Mouse (Mus musculus) lung, adult 2 months (tissue): ENCODE results near the gene Cox10. TPM values are rescaled to one million over a fixed set of nuclear protein-coding genes. Genes with fewer than 3 reads are reported as not detected.

Source experiments
- DNase-seq: peaks from one replicate; pipeline ENCODE4 v3.0.0; 2022
- H3K4me1 ChIP-seq: fragments of 200-500 bp; 2 replicates; pipeline ENCODE4 v1.6.1; 2011; ENCODE audit warnings: low read length; ENCODE audit not compliant: control insufficient read depth, insufficient read depth
- H3K4me3 ChIP-seq: fragments of 200-500 bp; replicated peaks from 2 replicates; pipeline ENCODE3; 2011; ENCODE audit warnings: low read depth, mild to moderate bottlenecking, control low read depth, low read length; ENCODE audit errors: extremely low read depth
- CTCF ChIP-seq: fragments of 200-500 bp; IDR thresholded peaks from 2 replicates; pipeline ENCODE4 v1.5.1; 2011; ENCODE audit warnings: mild to moderate bottlenecking, low read length, control low read depth; ENCODE audit not compliant: insufficient read depth
- POLR2A ChIP-seq: fragments of 200-500 bp; IDR thresholded peaks from 2 replicates; pipeline ENCODE4 v1.6.1; 2011; ENCODE audit warnings: low read depth, mild to moderate bottlenecking, control low read depth, low read length, borderline replicate concordance; ENCODE audit errors: extremely low read depth
- WGBS: fragments of 180-500 bp; shearing (Covaris S2); methylation state at CpG from one replicate; pipeline ENCODE4 v1.1.7; 2018; 5-methylcytosine and 5-hydroxymethylcytosine counted together
- polyA plus RNA-seq: library from polyadenylated mRNA; depleted of rRNA; stranded (reverse); fragments of >200 nt; gene quantifications from 2 replicates; pipeline ENCODE4 v1.2.3, GENCODE M21; 2012

Cox10 gene
- polyA plus RNA-seq, 1 experiment = 11.0 TPM

DNA sequence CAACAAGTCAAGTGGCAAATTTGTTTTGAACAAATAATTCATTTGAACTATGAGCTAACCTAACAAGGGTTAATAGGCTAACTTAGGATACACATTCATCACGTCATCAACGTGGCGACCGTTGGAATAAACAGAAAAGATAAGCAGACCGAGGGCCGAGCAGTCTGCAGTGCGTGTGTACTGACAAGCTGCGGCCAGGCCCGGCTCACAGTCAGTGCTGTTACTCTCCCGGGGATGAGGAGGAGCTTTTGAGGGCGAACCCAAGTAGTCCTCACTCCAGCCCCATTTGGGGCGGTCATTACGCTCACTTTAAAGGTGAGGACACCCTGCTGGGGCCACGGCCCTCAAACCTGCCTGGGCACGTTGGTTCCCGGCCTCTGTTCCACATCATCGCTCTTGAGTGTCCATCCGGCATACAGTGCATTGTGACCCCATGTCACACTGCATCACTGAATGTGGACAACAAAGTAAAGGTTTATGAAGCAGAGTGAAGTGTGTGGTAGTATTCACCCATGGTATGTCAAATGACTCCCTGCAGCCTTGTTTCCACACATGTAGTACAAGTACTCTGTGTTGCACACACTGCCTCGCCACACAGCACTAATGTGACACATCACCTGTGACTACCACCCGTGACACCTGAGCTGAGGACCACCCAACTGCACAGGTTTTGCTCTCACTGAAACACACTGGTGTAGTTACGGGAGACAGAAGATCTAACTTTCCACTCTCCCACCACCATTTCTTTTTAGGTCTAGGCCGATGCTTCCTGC lies 68.4 kb downstream of the Cox10 start:
- no peak for TF ChIP-seq CTCF
- no peak for TF ChIP-seq POLR2A
- no peak for DNase-seq
- 58% methylated on average over 22 of the region's 22 CpGs for WGBS
- no peak overlapping the region for H3K4me3 ChIP-seq
- peaks cover 3% of the 10 kb centered on the region; the same call in 1 of the 2 replicates for H3K4me1 ChIP-seq

- peaks cover 4% of the 10 kb centered on the region for H3K4me1 ChIP-seq
- WGBS = 89% methylated on average over 4 of the region's 4 CpGs
- DNase-seq = no peak
- TF ChIP-seq POLR2A (no peak), CTCF (no peak)
- no peak overlapping the region for H3K4me3 ChIP-seq
These were observed 75.1 kb downstream of the Cox10 start for GRCm38 (mm10) chr11:64004152-64004551.

DNA sequence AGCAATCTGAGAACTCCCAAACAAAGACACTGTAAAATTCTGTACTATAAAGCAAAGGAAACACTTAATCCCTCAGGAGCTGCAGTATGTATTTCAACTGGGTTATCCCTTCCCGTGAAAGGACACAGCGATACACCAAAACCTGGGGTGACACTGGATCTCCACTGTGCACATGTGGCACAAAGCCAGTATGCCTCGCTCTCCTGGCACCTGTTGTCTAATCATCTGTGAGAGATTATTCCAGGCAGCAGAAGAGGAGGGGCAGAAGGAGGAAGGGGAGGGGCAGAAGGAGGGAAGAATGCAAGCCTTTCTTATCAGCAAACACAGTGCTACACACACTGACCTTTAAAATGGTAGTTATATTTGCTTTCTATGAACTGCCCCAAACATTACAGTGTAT lies 75.8 kb downstream of the Cox10 start:
- WGBS = 68% methylated on average over 3 of the region's 3 CpGs
- TF ChIP-seq CTCF (no peak), POLR2A (no peak)

GRCm38 (mm10) chr11:64002629-64003028 lies 76.6 kb downstream of the Cox10 start:
- peaks cover 4% of the 10 kb centered on the region for H3K4me1 ChIP-seq
- no peak for DNase-seq
- TF ChIP-seq CTCF = no peak
- no peak for TF ChIP-seq POLR2A
- WGBS = 74% methylated on average over 2 of the region's 2 CpGs
- no peak overlapping the region for H3K4me3 ChIP-seq

More for the DNA sequence above, 75.8 kb downstream of the Cox10 start:
- Histone ChIP-seq H3K4me3 (no peak overlapping the region), H3K4me1 (peaks cover 4% of the 10 kb centered on the region)
- no peak for DNase-seq

GRCm38 (mm10) chr11:64001111-64001510 lies 78.2 kb downstream of the Cox10 start:
- TF ChIP-seq CTCF = no peak
- TF ChIP-seq POLR2A = no peak
- H3K4me1 ChIP-seq = peaks cover 4% of the 10 kb centered on the region
- WGBS = 57% methylated on average over 2 of the region's 2 CpGs
- no peak overlapping the region for H3K4me3 ChIP-seq
- DNase-seq = no peak

DNA sequence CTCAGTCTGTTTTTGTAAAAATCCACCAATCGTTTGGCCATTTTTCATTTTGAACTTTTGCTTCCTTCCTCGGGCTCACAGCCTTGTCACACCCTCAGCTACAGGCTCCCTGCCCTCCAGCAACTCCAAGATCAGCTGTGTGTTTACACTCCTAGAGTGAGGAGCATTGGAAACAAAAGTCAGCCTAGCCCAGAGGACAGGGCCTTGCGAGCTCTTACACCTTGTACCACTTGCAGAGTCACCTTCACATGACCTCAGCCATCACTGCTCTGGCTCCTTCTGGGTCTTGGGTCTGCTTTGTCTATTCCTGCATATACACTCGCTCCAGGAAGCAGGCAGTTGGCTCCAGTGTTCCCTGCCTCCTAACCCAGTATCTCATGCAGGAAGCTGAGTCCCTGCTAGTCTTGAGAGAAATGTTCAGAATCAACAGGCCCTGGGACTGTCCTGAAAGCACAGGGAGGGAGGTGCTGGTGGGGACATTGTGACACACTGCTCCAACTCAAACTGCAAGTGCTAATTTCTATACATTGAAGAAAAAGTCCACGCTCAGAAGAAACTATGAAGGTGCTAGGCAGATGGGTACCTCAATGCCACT lies 79.0 kb downstream of the Cox10 start:
- WGBS = 45% methylated on average over 5 of the region's 5 CpGs
- Histone ChIP-seq H3K4me1 (peaks cover 8% of the 10 kb centered on the region), H3K4me3 (no peak overlapping the region)
- no peak for TF ChIP-seq POLR2A
- TF ChIP-seq CTCF = no peak
- DNase-seq = no peak

GRCm38 (mm10) chr11:63999431-63999830 lies 79.8 kb downstream of the Cox10 start:
- WGBS = 83% methylated on average over 6 of the region's 6 CpGs

GRCm38 (mm10) chr11:63991958-63992357 lies 87.3 kb downstream of the Cox10 start:
- H3K4me1 ChIP-seq = peaks cover 6% of the 10 kb centered on the region
- 72% methylated on average over 8 of the region's 8 CpGs for WGBS
- TF ChIP-seq CTCF = no peak
- no peak overlapping the region for H3K4me3 ChIP-seq
- no peak for DNase-seq

More at GRCm38 (mm10) chr11:63999431-63999830, 79.8 kb downstream of the Cox10 start:
- peaks cover 8% of the 10 kb centered on the region for H3K4me1 ChIP-seq
- TF ChIP-seq CTCF (no peak), POLR2A (no peak)
- no peak overlapping the region for H3K4me3 ChIP-seq
- no peak for DNase-seq

GRCm38 (mm10) chr11:63990759-63991158 lies 88.5 kb downstream of the Cox10 start:
- TF ChIP-seq CTCF (no peak), POLR2A (no peak)
- 94% methylated on average over 7 of the region's 7 CpGs for WGBS
- Histone ChIP-seq H3K4me3 (no peak overlapping the region), H3K4me1 (peaks cover 3% of the 10 kb centered on the region)
- no peak for DNase-seq

- H3K4me1 ChIP-seq = peaks cover 6% of the 10 kb centered on the region; the same call in 1 of the 2 replicates
These were observed 89.0 kb downstream of the Cox10 start for GRCm38 (mm10) chr11:63990311-63990710.

More at GRCm38 (mm10) chr11:63990311-63990710, 89.0 kb downstream of the Cox10 start:
- TF ChIP-seq CTCF (no peak), POLR2A (no peak)
- 94% methylated on average over 8 of the region's 8 CpGs for WGBS
- H3K4me3 ChIP-seq = no peak overlapping the region
- DNase-seq = no peak
